Mouse (Mus musculus): ENCODE results near the gene Atf1.

Gene Atf1

GRCm38 (mm10) chr15:100304019-100304991 is 76.7 kb downstream of the Atf1 start, which contains the start of gene Mettl7a1:
Mettl7a1 (plus strand) TSS chr15:100304140.
- peak; percentile 81 for DNase-seq (ENCODE audit: low read depth, low spot score)

DNA sequence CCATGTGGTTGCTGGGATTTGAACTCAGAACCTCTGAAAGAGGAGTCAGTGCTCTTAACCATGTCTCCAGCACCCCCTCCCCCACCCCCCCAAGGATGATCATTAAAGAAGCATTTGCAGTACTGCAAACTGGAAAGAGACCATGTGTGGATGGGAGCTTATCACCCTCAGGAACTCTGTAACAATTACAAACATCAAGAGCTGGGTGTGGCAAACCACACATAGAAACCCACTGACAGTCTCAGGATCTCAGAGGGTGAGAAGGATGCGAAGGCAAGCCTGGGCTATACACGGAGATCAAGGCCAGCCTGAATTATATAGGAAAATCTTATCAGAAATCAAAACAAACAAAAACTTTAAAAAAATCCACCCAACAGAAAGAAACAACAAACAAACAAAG is 78.6 kb downstream of the Atf1 start:
- no peak for DNase-seq (ENCODE audit: low read depth, low spot score)

- DNase-seq (ENCODE audit: low read depth, low spot score), result peak; percentile 58
These were observed 79.9 kb downstream of the Atf1 start for GRCm38 (mm10) chr15:100307438-100308096.
